19 mouse cellular contexts compared by ENCODE assay signal in the genomic region with DNA sequence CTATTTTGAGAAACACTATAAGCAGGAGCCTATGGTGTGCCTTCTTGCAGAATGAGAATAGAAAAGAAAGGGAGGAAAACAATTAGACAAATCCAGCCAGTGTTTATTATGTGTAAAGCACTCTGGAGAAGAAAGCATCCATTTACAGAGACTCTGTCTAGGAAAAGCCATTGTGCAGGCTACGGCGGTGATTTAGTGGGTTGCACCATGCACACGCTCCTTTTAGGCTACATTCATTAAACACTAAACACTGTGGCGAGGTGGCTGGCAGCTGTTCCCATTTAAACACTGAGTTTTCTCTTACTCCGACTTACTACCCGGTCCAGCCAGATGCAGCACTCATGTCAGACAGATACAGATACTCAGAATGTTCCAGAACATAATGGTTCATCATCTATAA.
"Had no signal": no experiment of that assay in that cellular context is flagged by ENCODE, and none has a peak within 500 bp of the region (broad histone marks: within the 10 kb centered on the region; RNA-seq: fewer than 3 reads in every experiment).

No protein-coding gene starts in this region.

- H3K27me3 ChIP-seq: limb, embryonic 12.5 days; limb, embryonic 15.5 days; midbrain, embryonic 12.5 days; midbrain, embryonic 15.5 days had no signal

- H3K27ac ChIP-seq: limb, embryonic 12.5 days; limb, embryonic 15.5 days; liver, embryonic 14.5 days; macrophage; midbrain, embryonic 12.5 days; midbrain, embryonic 15.5 days had no signal

- H3K4me2 ChIP-seq: limb, embryonic 12.5 days; limb, embryonic 15.5 days; liver, embryonic 11.5 days; lung, embryonic 14.5 days; midbrain, embryonic 12.5 days; midbrain, embryonic 15.5 days had no signal

- H3K36me3 ChIP-seq: limb, embryonic 12.5 days; limb, embryonic 15.5 days; midbrain, embryonic 12.5 days; midbrain, embryonic 15.5 days had no signal

- ATAC-seq: intestine, embryonic 16.5 days; liver, postnatal 0 days; lung, postnatal 0 days; midbrain, embryonic 15.5 days had no signal

- H3K4me1 ChIP-seq: limb, embryonic 12.5 days; limb, embryonic 15.5 days; midbrain, embryonic 12.5 days; midbrain, embryonic 15.5 days had no signal

- H3K4me3 ChIP-seq: limb, embryonic 12.5 days; limb, embryonic 15.5 days; midbrain, embryonic 12.5 days; midbrain, embryonic 15.5 days had no signal

- H3K9me3 ChIP-seq: limb, embryonic 12.5 days; limb, embryonic 15.5 days; midbrain, embryonic 12.5 days; midbrain, embryonic 15.5 days had no signal

- DNase-seq: kidney, adult 18-20 months; kidney, adult 9 months; kidney, postnatal 14 days; kidney, postnatal 4 days; liver, postnatal 0 days; lung, embryonic 14.5 days; right cerebral cortex, postnatal 14 days; right cerebral cortex, postnatal 4 days; thymus, adult 18-20 months; thymus, postnatal 36 days had no signal

- H3K9ac ChIP-seq: limb, embryonic 12.5 days; limb, embryonic 15.5 days; liver, embryonic 14.5 days; liver, postnatal 0 days; lung, embryonic 14.5 days; midbrain, embryonic 12.5 days; midbrain, embryonic 15.5 days had no signal
